In genomic region chr3:104630941-104631340, GRCm38 (mm10) we compare ENCODE assay signal across 27 mouse cellular contexts. TPM values are rescaled to one million over a fixed set of nuclear protein-coding genes. Genes with fewer than 3 reads are reported as not detected.
DNase-seq lines count a peak whose midpoint lies in the region; ATAC-seq and TF ChIP-seq lines count a peak whose summit lies in the region.
"Had no signal": no experiment of that assay in that cellular context is flagged by ENCODE, and none has a peak within 500 bp of the region (broad histone marks: within the 10 kb centered on the region; RNA-seq: fewer than 3 reads in every experiment).

No protein-coding gene starts in this region.

- H3K27me3 ChIP-seq in liver, embryonic 12.5 days (replicated peaks): no peaks in the 10 kb centered on the region
- H3K27me3 ChIP-seq in liver, postnatal 0 days (ENCODE audit: insufficient read depth, low read length): no peaks in the 10 kb centered on the region
- H3K27me3 ChIP-seq in neural tube, embryonic 15.5 days (replicated peaks): no peaks in the 10 kb centered on the region
- H3K27me3 ChIP-seq: embryonic facial prominence, embryonic 13.5 days; forebrain, embryonic 15.5 days; hindbrain, embryonic 13.5 days; midbrain, embryonic 13.5 days; Patski had no signal

- H3K9ac ChIP-seq in liver, embryonic 12.5 days: no peak overlapping the region
- no peak overlapping the region for H3K9ac ChIP-seq in liver, postnatal 0 days (replicated peaks)
- H3K9ac ChIP-seq in neural tube, embryonic 15.5 days (replicated peaks): no peak overlapping the region
- H3K9ac ChIP-seq: embryonic facial prominence, embryonic 13.5 days; forebrain, embryonic 15.5 days; hindbrain, embryonic 13.5 days; midbrain, embryonic 13.5 days had no signal

- H3K9me3 ChIP-seq in liver, embryonic 12.5 days (replicated peaks): no peaks in the 10 kb centered on the region
- no peaks in the 10 kb centered on the region for H3K9me3 ChIP-seq in liver, postnatal 0 days (ENCODE audit: low read length)
- no peaks in the 10 kb centered on the region for H3K9me3 ChIP-seq in neural tube, embryonic 15.5 days (replicated peaks)
- H3K9me3 ChIP-seq: embryonic facial prominence, embryonic 13.5 days; forebrain, embryonic 10.5 days; forebrain, embryonic 15.5 days; hindbrain, embryonic 13.5 days; midbrain, embryonic 13.5 days had no signal

- intact Hi-C loops in gastrocnemius, postnatal 14 days (cut with DNase I; ENCODE audit: low total_unique reads): no loop called here

- DNase-seq in liver: no peak
- DNase-seq in liver, postnatal 0 days: no peak
- DNase-seq in thymus, postnatal 10 days (ENCODE audit: low spot score in 2 of 2): peak; percentile 32 to 45
- no peak for DNase-seq in frontal cortex, postnatal 14 days (ENCODE audit: low spot score in 2 of 2)
- no peak for DNase-seq in gastrocnemius, postnatal 14 days
- DNase-seq: adrenal gland, postnatal 25 days; cerebellum, adult 11-12 months; cerebellum, adult 9-11 months; gastrocnemius, postnatal 25 days; heart, adult 18-20 months; heart, postnatal 4 days; kidney, adult 8-10 months; kidney, postnatal 4 days; spleen, adult 18-20 months had no signal

- TF ChIP-seq CTCF in liver, postnatal 0 days (IDR thresholded peaks at IDR 0.05; ENCODE audit: low read depth): no peak

- H3K27ac ChIP-seq in liver, embryonic 12.5 days: peak overlapping the region; percentile 87; the same call in 1 of the 2 replicates
- 0 out of 2 replicates have a peak overlapping the region, but pooled peaks have one; percentile 11 for H3K27ac ChIP-seq in liver, postnatal 0 days (ENCODE audit: low read depth)
- H3K27ac ChIP-seq in neural tube, embryonic 15.5 days (replicated peaks): no peak overlapping the region
- H3K27ac ChIP-seq: embryonic facial prominence, embryonic 13.5 days; forebrain, embryonic 10.5 days; forebrain, embryonic 15.5 days; hindbrain, embryonic 13.5 days; kidney, postnatal 0 days; macrophage; midbrain, embryonic 13.5 days; stomach, postnatal 0 days had no signal

- peaks cover 49% of the 10 kb centered on the region for H3K4me1 ChIP-seq in liver, embryonic 12.5 days
- peaks cover 4% of the 10 kb centered on the region; the same call in 1 of the 2 replicates for H3K4me1 ChIP-seq in liver, postnatal 0 days (ENCODE audit: insufficient read depth)
- H3K4me1 ChIP-seq in neural tube, embryonic 15.5 days: no peaks in the 10 kb centered on the region
- H3K4me1 ChIP-seq: embryonic facial prominence, embryonic 13.5 days; forebrain, embryonic 15.5 days; hindbrain, embryonic 13.5 days; midbrain, embryonic 13.5 days had no signal

- WGBS in liver, embryonic 12.5 days (ENCODE audit: insufficient replicate concordance): 81% methylated on average over 2 of the region's 2 CpGs
- 77% methylated on average over 2 of the region's 2 CpGs for WGBS in liver, postnatal 0 days (ENCODE audit: insufficient replicate concordance)
- 95% methylated on average over 2 of the region's 2 CpGs for WGBS in neural tube, embryonic 15.5 days

- ATAC-seq in liver, embryonic 12.5 days: no peak
- no peak for ATAC-seq in liver, postnatal 0 days
- ATAC-seq in neural tube, embryonic 15.5 days (ENCODE audit: low FRiP score): no peak
- ATAC-seq: forebrain, embryonic 15.5 days; intestine, embryonic 16.5 days; midbrain, embryonic 13.5 days; Patski had no signal

- no peak overlapping the region for H3K4me2 ChIP-seq in liver, embryonic 12.5 days
- no peak overlapping the region for H3K4me2 ChIP-seq in liver, postnatal 0 days (ENCODE audit: low read depth, low read length)
- H3K4me2 ChIP-seq in neural tube, embryonic 15.5 days: no peak overlapping the region
- H3K4me2 ChIP-seq: embryonic facial prominence, embryonic 13.5 days; forebrain, embryonic 15.5 days; heart, embryonic 11.5 days; hindbrain, embryonic 13.5 days; midbrain, embryonic 13.5 days had no signal

- peaks cover 10% of the 10 kb centered on the region; the same call in 1 of the 2 replicates for H3K36me3 ChIP-seq in liver, embryonic 12.5 days
- no peaks in the 10 kb centered on the region for H3K36me3 ChIP-seq in liver, postnatal 0 days (replicated peaks; ENCODE audit: insufficient read depth, low read length)
- no peaks in the 10 kb centered on the region for H3K36me3 ChIP-seq in neural tube, embryonic 15.5 days
- H3K36me3 ChIP-seq: embryonic facial prominence, embryonic 13.5 days; forebrain, embryonic 15.5 days; hindbrain, embryonic 13.5 days; midbrain, embryonic 13.5 days had no signal

- H3K4me3 ChIP-seq in liver, embryonic 12.5 days: no peak overlapping the region
- H3K4me3 ChIP-seq in liver, postnatal 0 days (ENCODE audit: low read depth, low read length): no peak overlapping the region
- H3K4me3 ChIP-seq in neural tube, embryonic 15.5 days (replicated peaks): no peak overlapping the region
- H3K4me3 ChIP-seq: embryonic facial prominence, embryonic 13.5 days; forebrain, embryonic 10.5 days; forebrain, embryonic 15.5 days; hindbrain, embryonic 13.5 days; midbrain, embryonic 13.5 days had no signal

- TF ChIP-seq EP300 in liver, postnatal 0 days (IDR thresholded peaks at IDR 0.05; ENCODE audit: low read depth): no peak

RNA-seq across cellular contexts. Expression of gene Slc16a1, which starts 7.5 kb away (rescaled TPM):
- polyA plus RNA-seq in liver, embryonic 12.5 days (2016; fragmentation: Nextera tagmentation; extraction: Ambion mirVana): 95.7 and 96.9 TPM in 2 replicates
- 62.7 and 69.6 TPM in 2 replicates for polyA plus RNA-seq in liver, postnatal 0 days (2015; fragmentation: Nextera tagmentation; extraction: Ambion mirVana)
- polyA plus RNA-seq in neural tube, embryonic 15.5 days (2015; fragmentation: Nextera tagmentation; extraction: Ambion mirVana): 10.5 and 16.8 TPM in 2 replicates
- 10 to 100 TPM; 20.4 to 26.4 TPM for total RNA-seq in gastrocnemius, postnatal 14 days (2021)

Comparison
In these comparisons a context has a peak if more than half of its experiments do, and no peak if none do; other contexts are left out.
1. DNase-seq: peak in thymus, postnatal 10 days (2 of 2); none in liver (single experiment), liver, postnatal 0 days (single experiment), frontal cortex, postnatal 14 days (0 of 2) and gastrocnemius, postnatal 14 days (single experiment).